Mouse (Mus musculus): ENCODE measurements around the gene Tenm4. TPM values are rescaled to one million over a fixed set of nuclear protein-coding genes. Genes with fewer than 3 reads are reported as not detected.
"Not testable (repeated sequence)": the region's sequence is repeated elsewhere in the genome, so short reads cannot be mapped to it uniquely, and the experiment has no call there.

Gene Tenm4
- polyA plus RNA-seq, 1 experiment from 2014 or later = 14.3 TPM

DNA sequence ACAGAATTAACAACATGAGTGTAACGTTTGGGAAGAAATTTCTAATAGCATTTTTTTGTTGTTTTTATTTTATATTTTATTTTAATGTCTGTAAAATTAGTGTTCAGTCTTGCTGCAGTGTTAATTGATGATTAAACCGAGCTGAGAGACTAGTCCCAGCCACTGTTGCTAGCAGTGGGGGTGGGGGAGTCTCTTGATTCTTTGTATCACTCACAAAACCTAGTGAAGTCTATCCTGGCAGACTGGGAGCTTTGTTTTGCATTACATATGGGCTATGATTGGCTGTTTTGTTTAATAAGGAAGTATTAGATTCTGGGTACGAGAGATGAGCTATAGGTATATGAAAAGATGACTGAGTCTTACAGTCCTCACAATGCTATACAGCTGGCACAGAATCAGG lies 428.0 kb downstream of the Tenm4 start:
- WGBS = 80% methylated on average over 3 of the region's 3 CpGs
- Histone ChIP-seq H3K4me1 (ENCODE audit: control insufficient read depth, insufficient read depth, low read length) (no peaks in the 10 kb centered on the region), H3K36me3 (ENCODE audit: control insufficient read depth, insufficient read depth, low read length) (no peaks in the 10 kb centered on the region), H3K9ac (ENCODE audit: low read depth, low read length) (no peak overlapping the region), H3K4me3 (ENCODE audit: low read length) (no peak overlapping the region), H3K4me2 (ENCODE audit: low read depth, low read length) (no peak overlapping the region), H3K9me3 (ENCODE audit: control insufficient read depth, low read length) (no peaks in the 10 kb centered on the region), H3K27me3 (replicated peaks; ENCODE audit: control insufficient read depth, insufficient read depth, low read length) (no peaks in the 10 kb centered on the region), H3K27ac (ENCODE audit: low read length) (no peak overlapping the region)
- ATAC-seq = no peak

GRCm38 (mm10) chr7:96600381-96600941 lies 429.4 kb downstream of the Tenm4 start:
- Histone ChIP-seq H3K4me3 (ENCODE audit: low read length) (no peak overlapping the region), H3K27me3 (replicated peaks; ENCODE audit: control insufficient read depth, insufficient read depth, low read length) (no peaks in the 10 kb centered on the region), H3K9me3 (ENCODE audit: control insufficient read depth, low read length) (no peaks in the 10 kb centered on the region), H3K36me3 (ENCODE audit: control insufficient read depth, insufficient read depth, low read length) (no peaks in the 10 kb centered on the region), H3K9ac (ENCODE audit: low read depth, low read length) (no peak overlapping the region), H3K4me2 (ENCODE audit: low read depth, low read length) (no peak overlapping the region), H3K4me1 (ENCODE audit: control insufficient read depth, insufficient read depth, low read length) (no peaks in the 10 kb centered on the region), H3K27ac (ENCODE audit: low read length) (no peak overlapping the region)
- 52% methylated on average over 3 of the region's 5 CpGs for WGBS
- no peak for ATAC-seq

DNA sequence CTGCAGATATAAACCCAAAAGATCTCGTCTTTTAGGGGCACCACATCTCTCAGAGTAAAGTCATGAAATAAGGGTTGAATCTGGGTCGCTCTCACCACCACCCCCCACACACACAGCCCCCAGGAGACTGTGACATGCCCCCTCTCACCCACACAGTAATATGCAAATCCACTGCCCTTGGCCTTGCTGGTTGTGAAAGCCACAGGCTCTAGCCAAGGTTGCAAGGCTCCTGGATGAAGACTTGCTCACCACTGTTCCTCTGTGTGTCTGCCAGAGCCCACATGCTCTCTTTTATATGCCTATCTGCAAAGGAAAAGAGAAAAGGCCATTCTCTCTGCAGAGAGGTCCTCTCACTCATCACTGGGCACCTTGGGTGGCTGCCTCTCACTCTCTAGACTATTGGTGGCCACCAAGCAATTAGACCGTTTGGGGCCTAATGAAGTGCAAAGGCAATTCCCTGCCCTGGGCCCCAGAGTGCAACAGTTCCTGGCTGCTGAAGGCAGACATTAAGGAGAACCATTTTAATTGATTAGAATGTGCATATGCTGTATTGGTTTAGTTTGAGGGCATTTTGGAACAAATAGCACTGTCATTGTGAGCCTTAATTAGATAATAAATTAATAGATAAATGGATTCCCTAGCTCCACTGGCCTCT lies 433.2 kb downstream of the Tenm4 start:
- Histone ChIP-seq H3K9me3 (ENCODE audit: control insufficient read depth, low read length) (no peaks in the 10 kb centered on the region), H3K27me3 (replicated peaks; ENCODE audit: control insufficient read depth, insufficient read depth, low read length) (no peaks in the 10 kb centered on the region), H3K4me2 (ENCODE audit: low read depth, low read length) (no peak overlapping the region), H3K36me3 (ENCODE audit: control insufficient read depth, insufficient read depth, low read length) (no peaks in the 10 kb centered on the region), H3K4me3 (ENCODE audit: low read length) (no peak overlapping the region), H3K4me1 (ENCODE audit: control insufficient read depth, insufficient read depth, low read length) (no peaks in the 10 kb centered on the region), H3K9ac (ENCODE audit: low read depth, low read length) (no peak overlapping the region), H3K27ac (ENCODE audit: low read length) (no peak overlapping the region)
- no peak for ATAC-seq
- 59% methylated on average over 3 of the region's 3 CpGs for whole genome bisulfite sequencing

DNA sequence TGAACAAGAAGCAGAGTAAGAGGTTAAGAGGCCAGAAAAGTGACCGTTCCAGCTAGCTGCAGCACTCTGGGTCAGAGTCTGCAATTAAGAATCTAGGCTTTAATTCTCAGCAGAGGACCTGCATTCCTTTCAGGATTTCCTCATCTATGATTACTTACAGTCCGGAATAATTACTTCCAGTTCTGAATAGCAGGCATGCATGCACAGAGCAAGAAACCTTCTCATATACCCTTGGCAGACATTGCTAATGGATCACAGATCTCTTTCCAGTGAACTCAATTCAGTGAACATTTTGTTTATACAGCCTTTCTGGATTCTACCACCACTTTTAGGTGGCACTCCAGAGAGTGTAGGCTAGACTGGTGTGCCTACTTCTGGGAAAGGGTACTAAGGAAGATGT lies 434.3 kb downstream of the Tenm4 start:
- Histone ChIP-seq H3K4me3 (ENCODE audit: low read length) (no peak overlapping the region), H3K9me3 (ENCODE audit: control insufficient read depth, low read length) (no peaks in the 10 kb centered on the region), H3K4me1 (ENCODE audit: control insufficient read depth, insufficient read depth, low read length) (no peaks in the 10 kb centered on the region), H3K4me2 (ENCODE audit: low read depth, low read length) (no peak overlapping the region), H3K9ac (ENCODE audit: low read depth, low read length) (no peak overlapping the region), H3K27ac (ENCODE audit: low read length) (no peak overlapping the region), H3K36me3 (ENCODE audit: control insufficient read depth, insufficient read depth, low read length) (no peaks in the 10 kb centered on the region), H3K27me3 (replicated peaks; ENCODE audit: control insufficient read depth, insufficient read depth, low read length) (no peaks in the 10 kb centered on the region)
- no peak for ATAC-seq
- 77% methylated on average over 2 of the region's 2 CpGs for WGBS

- Histone ChIP-seq H3K36me3 (ENCODE audit: control insufficient read depth, insufficient read depth, low read length) (no peaks in the 10 kb centered on the region), H3K27me3 (replicated peaks; ENCODE audit: control insufficient read depth, insufficient read depth, low read length) (no peaks in the 10 kb centered on the region), H3K27ac (ENCODE audit: low read length) (no peak overlapping the region), H3K4me1 (ENCODE audit: control insufficient read depth, insufficient read depth, low read length) (no peaks in the 10 kb centered on the region), H3K4me2 (ENCODE audit: low read depth, low read length) (no peak overlapping the region), H3K9ac (ENCODE audit: low read depth, low read length) (no peak overlapping the region), H3K4me3 (ENCODE audit: low read length) (no peak overlapping the region), H3K9me3 (ENCODE audit: control insufficient read depth, low read length) (no peaks in the 10 kb centered on the region)
- ATAC-seq = no peak
- 34% methylated on average over 10 of the region's 10 CpGs for WGBS
Observed at GRCm38 (mm10) chr7:96609854-96610586, 439.0 kb downstream of the Tenm4 start.

- Histone ChIP-seq H3K27me3 (replicated peaks; ENCODE audit: control insufficient read depth, insufficient read depth, low read length) (no peaks in the 10 kb centered on the region), H3K9me3 (ENCODE audit: control insufficient read depth, low read length) (no peaks in the 10 kb centered on the region)
- WGBS = 59% methylated on average over 2 of the region's 2 CpGs
Observed at GRCm38 (mm10) chr7:96617371-96617770, 446.3 kb downstream of the Tenm4 start.

DNA sequence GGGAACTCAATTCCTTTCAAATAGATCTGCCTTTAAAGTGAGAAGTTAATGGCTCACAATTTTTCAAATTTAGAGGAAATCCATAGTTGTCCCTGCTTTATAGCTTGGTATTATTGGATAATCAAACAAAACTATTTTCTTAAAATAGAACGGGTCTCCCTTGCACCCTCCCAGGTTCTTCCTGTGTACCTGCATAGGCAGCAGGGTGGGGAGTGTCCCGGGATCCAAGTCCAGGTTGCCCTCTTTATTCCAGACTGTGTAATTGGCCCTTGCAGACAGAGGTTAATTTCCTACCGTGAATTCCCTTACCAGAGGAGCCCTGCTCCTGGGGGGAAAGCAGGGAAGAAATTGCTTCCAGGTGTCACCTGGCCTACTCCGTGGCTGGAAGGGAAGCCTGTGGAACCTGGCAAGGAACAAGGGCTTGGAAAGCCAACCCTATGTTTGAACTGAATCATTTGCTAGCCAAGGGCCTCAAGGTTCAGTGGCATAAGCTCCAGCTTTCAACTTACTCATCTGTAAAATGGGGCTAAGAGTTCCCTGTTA lies 449.0 kb downstream of the Tenm4 start:
- no peak for ATAC-seq
- Histone ChIP-seq H3K4me3 (ENCODE audit: low read length) (no peak overlapping the region), H3K36me3 (ENCODE audit: control insufficient read depth, insufficient read depth, low read length) (no peaks in the 10 kb centered on the region), H3K27me3 (replicated peaks; ENCODE audit: control insufficient read depth, insufficient read depth, low read length) (no peaks in the 10 kb centered on the region), H3K4me2 (ENCODE audit: low read depth, low read length) (no peak overlapping the region), H3K4me1 (ENCODE audit: control insufficient read depth, insufficient read depth, low read length) (no peaks in the 10 kb centered on the region), H3K9me3 (ENCODE audit: control insufficient read depth, low read length) (no peaks in the 10 kb centered on the region), H3K27ac (ENCODE audit: low read length) (no peak overlapping the region), H3K9ac (ENCODE audit: low read depth, low read length) (no peak overlapping the region)
- 73% methylated on average over 4 of the region's 4 CpGs for WGBS

More at GRCm38 (mm10) chr7:96617371-96617770, 446.3 kb downstream of the Tenm4 start:
- Histone ChIP-seq H3K4me1 (ENCODE audit: control insufficient read depth, insufficient read depth, low read length) (no peaks in the 10 kb centered on the region), H3K36me3 (ENCODE audit: control insufficient read depth, insufficient read depth, low read length) (no peaks in the 10 kb centered on the region), H3K9ac (ENCODE audit: low read depth, low read length) (no peak overlapping the region), H3K4me2 (ENCODE audit: low read depth, low read length) (no peak overlapping the region), H3K27ac (ENCODE audit: low read length) (no peak overlapping the region; the same call in 1 of the 2 replicates), H3K4me3 (ENCODE audit: low read length) (no peak overlapping the region)
- no peak for ATAC-seq

DNA sequence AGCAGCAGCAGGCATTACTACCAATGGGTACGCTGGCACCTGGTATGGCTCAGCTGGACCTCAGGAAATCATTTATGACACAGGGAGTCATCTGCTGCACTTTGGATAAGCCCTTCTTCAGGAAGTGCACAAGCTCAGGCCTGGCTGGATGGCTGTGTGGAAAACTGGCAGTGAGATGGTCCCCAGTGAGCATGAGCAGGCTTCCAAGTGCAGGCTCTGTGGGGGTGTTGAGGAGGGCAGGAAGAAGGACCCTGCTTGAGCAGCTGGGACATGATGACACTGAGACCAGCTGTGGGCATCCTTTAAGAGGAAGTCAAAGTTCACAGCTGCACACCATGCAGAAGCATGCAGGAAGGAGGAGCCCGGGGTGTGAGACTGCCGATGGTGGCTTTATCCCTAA lies 455.3 kb downstream of the Tenm4 start:
- Histone ChIP-seq H3K4me2 (ENCODE audit: low read depth, low read length) (no peak overlapping the region), H3K36me3 (ENCODE audit: control insufficient read depth, insufficient read depth, low read length) (no peaks in the 10 kb centered on the region), H3K27ac (ENCODE audit: low read length) (no peak overlapping the region), H3K27me3 (replicated peaks; ENCODE audit: control insufficient read depth, insufficient read depth, low read length) (no peaks in the 10 kb centered on the region), H3K4me1 (ENCODE audit: control insufficient read depth, insufficient read depth, low read length) (no peaks in the 10 kb centered on the region), H3K4me3 (ENCODE audit: low read length) (no peak overlapping the region), H3K9ac (ENCODE audit: low read depth, low read length) (no peak overlapping the region), H3K9me3 (ENCODE audit: control insufficient read depth, low read length) (no peaks in the 10 kb centered on the region)
- WGBS = 71% methylated on average over 3 of the region's 3 CpGs
- no peak for ATAC-seq

DNA sequence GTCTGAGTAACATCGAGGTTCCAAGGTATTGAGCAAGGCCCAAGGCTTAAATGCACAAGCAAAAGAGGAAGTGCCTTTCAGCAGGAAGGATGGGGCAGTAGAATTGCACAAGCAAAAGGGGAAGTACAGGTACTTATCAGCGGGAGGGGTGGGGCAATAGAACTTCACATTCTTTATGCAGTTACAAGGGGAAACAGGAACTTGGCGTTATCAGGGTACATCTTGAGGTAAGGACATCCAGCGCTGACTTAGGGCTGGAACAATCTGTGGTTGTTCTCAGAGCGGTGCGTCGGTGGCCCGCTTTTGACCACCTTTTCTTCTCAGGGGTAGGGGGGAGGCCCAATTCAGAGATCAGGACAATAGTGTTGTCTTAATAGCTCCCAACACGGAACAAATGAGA lies 459.5 kb downstream of the Tenm4 start:
- not testable (repeated sequence) for H3K4me3 ChIP-seq (ENCODE audit: low read length); H3K36me3 ChIP-seq (ENCODE audit: control insufficient read depth, insufficient read depth, low read length); H3K9ac ChIP-seq (ENCODE audit: low read depth, low read length); H3K27me3 ChIP-seq (replicated peaks; ENCODE audit: control insufficient read depth, insufficient read depth, low read length); H3K9me3 ChIP-seq (ENCODE audit: control insufficient read depth, low read length); ATAC-seq; H3K4me2 ChIP-seq (ENCODE audit: low read depth, low read length); H3K27ac ChIP-seq (ENCODE audit: low read length); H3K4me1 ChIP-seq (ENCODE audit: control insufficient read depth, insufficient read depth, low read length)
- 94% methylated on average over 9 of the region's 9 CpGs for WGBS

All from intestine, embryonic 16.5 days (tissue).